Mouse (Mus musculus): ENCODE measurements around the gene Ccdc92b.

GRCm38 (mm10) chr11:74583824-74584349 lies 35.5 kb upstream of the Ccdc92b start:
- TF ChIP-seq GATA1 (IDR thresholded peaks at IDR 0.05; ENCODE audit: borderline replicate concordance, low read length) (no peak), FLI1 (IDR thresholded peaks at IDR 0.05; ENCODE audit: low read length) (no peak)
